Mouse (Mus musculus) heart, embryonic 11.5 days (tissue): ENCODE measurements around the gene Pyy. TPM values are rescaled to one million over a fixed set of nuclear protein-coding genes. Genes with fewer than 3 reads are reported as not detected.

ENCODE experiments used
- ATAC-seq: fragments of 200-750 bp; cut with Nextera tagmentation; replicated peaks from 2 replicates; pipeline ENCODE4 v1.8.0; 2017; ENCODE audit warnings: moderate library complexity; ENCODE audit not compliant: insufficient number of reproducible peaks, low FRiP score, low TSS enrichment
- H3K27ac ChIP-seq: fragments of 300-500 bp; sonication (generic); 2 replicates; pipeline ENCODE4 v1.5.1; 2014; ENCODE audit warnings: mild to moderate bottlenecking, low read depth, low read length
- H3K27me3 ChIP-seq: fragments of 300-500 bp; sonication (generic); 2 replicates; pipeline ENCODE4 v1.6.1; 2014; ENCODE audit warnings: mild to moderate bottlenecking, low read length, mixed read lengths; ENCODE audit not compliant: control insufficient read depth, insufficient read depth
- H3K36me3 ChIP-seq: fragments of 300-500 bp; sonication (generic); 2 replicates; pipeline ENCODE4 v1.6.1; 2014; ENCODE audit warnings: mild to moderate bottlenecking, low read length, moderate library complexity, mixed read lengths; ENCODE audit not compliant: control insufficient read depth, insufficient read depth
- H3K4me1 ChIP-seq: fragments of 300-500 bp; sonication (generic); 2 replicates; pipeline ENCODE4 v1.6.1; 2014; ENCODE audit warnings: low read length; ENCODE audit not compliant: control insufficient read depth, insufficient read depth
- H3K4me2 ChIP-seq: fragments of 300-500 bp; sonication (generic); 2 replicates; pipeline ENCODE4 v1.6.1; 2014; ENCODE audit warnings: mild to moderate bottlenecking, moderate library complexity
- H3K4me3 ChIP-seq: fragments of 300-500 bp; sonication (generic); 2 replicates; pipeline ENCODE4 v1.5.1; 2014; ENCODE audit warnings: low read depth, low read length
- H3K9ac ChIP-seq: fragments of 300-500 bp; sonication (generic); 2 replicates; pipeline ENCODE4 v1.6.1; 2014; ENCODE audit warnings: mild to moderate bottlenecking, low read depth, low read length, moderate library complexity
- H3K9me3 ChIP-seq: fragments of 300-500 bp; sonication (generic); replicated peaks from 2 replicates; pipeline ENCODE4 v1.6.1; 2016; ENCODE audit warnings: low read length; ENCODE audit not compliant: control insufficient read depth
- WGBS: fragments of 180-500 bp; shearing (Covaris S2); extraction: QIAGEN DNeasy Blood & Tissue Kit; methylation state at CpG from one replicate; pipeline ENCODE4 v1.1.7; 2014; ENCODE audit not compliant: insufficient replicate concordance; 5-methylcytosine and 5-hydroxymethylcytosine counted together
- polyA plus RNA-seq: library from polyadenylated mRNA; unstranded; fragments of >200 nt; fragmentation: Nextera tagmentation; extraction: Ambion mirVana; gene quantifications from 2 replicates; pipeline ENCODE4 v1.2.1, GENCODE M21; 2014

Pyy gene
- polyA plus RNA-seq, result 0.69 TPM in 1 of 2 replicates, not detected in the other

DNA sequence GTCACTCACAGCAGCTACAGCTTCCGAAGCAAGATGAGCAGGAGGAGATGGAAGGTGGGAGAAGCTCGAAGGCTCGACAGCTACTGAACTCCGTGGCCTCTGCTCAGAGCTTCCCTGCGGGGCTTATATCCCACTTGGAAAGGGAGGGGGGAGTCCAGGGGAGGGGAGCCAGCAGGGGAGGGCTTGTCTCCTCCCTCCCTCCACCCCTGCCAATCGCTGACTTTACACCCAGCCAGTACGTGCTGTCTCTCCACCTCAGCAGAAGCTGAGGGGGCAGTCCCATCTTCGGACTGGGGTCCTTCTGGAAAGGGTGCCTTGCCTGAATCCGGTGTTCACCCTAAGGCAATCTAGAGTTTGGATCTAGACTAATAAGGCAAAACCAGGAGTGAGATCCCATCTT, at the start of gene Pyy:
Gene Pyy, minus strand, starts transcription at position 101 of the 400 bp plus-strand sequence.
- no peak for ATAC-seq
- no peaks in the 10 kb centered on the region for H3K36me3 ChIP-seq
- 17% methylated on average over 9 of the region's 9 CpGs for WGBS
- H3K4me1 ChIP-seq, result peaks cover 7% of the 10 kb centered on the region
- no peak within 1 kb of the TSS for H3K9ac ChIP-seq
- peak within 1 kb of the TSS; percentile 39 for H3K4me2 ChIP-seq
- 0 out of 2 replicates have a peak within 1 kb of the TSS, but pooled peaks have one; percentile 8 for H3K4me3 ChIP-seq
- no peaks in the 10 kb centered on the region for H3K9me3 ChIP-seq
- H3K27ac ChIP-seq, result no peak within 1 kb of the TSS
- peaks cover 59% of the 10 kb centered on the region for H3K27me3 ChIP-seq

DNA sequence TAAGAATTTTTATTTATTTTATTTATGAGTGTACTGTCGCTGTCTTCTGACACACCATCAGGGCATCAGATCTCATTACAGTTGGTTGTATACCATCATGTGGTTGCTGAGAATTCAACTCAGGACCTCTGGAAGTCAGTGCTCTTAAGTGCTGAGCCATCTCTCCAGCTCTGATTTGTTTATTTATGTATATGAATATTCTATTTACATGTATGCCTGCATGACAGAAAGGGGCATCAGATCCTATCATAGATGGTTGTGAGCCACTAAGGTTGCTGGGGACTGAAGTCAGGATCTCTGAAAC, 49.1 kb upstream of the Pyy start:
- no peak overlapping the region for H3K9ac ChIP-seq
- no peak overlapping the region; the same call in 1 of the 2 replicates for H3K4me2 ChIP-seq
- no peaks in the 10 kb centered on the region for H3K9me3 ChIP-seq
- H3K4me1 ChIP-seq, result peaks cover 4% of the 10 kb centered on the region; the same call in 1 of the 2 replicates
- ATAC-seq, result no peak
- H3K36me3 ChIP-seq, result no peaks in the 10 kb centered on the region; the same call in 1 of the 2 replicates
- no peaks in the 10 kb centered on the region for H3K27me3 ChIP-seq
- 8% methylated on average over 1 of the region's 1 CpGs for WGBS
- H3K4me3 ChIP-seq, result no peak overlapping the region
- H3K27ac ChIP-seq, result no peak overlapping the region

DNA sequence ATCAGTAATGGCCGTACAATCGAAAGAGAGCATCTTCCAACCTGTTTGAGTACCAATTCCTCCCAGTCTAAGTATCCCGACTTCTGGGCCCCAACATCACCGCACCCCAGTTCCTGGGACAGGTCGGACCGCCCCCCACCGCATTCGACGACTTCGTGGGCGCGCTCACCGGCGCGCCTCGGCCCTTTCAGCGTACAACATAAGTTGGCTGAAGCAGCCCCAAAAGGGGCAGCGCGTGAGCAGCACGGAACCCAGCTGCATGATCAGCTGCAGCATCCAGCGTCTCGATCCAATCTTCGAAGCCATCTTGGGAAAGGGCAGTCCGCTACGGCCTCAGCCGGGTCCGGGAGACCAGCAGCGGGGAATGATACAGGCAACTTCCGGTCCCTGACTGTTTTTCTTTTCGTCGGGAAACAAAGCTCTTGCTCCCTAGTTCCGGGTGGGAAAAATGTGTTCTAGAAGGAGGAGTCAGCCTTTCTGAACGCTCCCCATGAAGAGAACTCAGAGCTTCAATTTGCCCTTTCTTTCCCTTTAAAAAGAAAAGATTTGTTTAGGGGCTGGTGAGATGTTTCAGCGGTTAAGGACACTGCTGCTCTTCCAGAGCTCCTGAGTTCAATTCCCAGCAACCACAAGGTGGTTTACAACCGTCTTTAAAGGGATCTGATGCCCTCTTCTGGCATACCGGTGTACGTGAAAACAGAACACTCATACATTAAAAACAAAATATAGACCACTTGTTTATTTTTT, 48.6 kb upstream of the Pyy start, which contains the start of gene Tmem101:
Gene Tmem101, minus strand, starts transcription at position 366 of the 747 bp plus-strand sequence.
- Histone ChIP-seq H3K27me3 (no peaks in the 10 kb centered on the region), H3K9me3 (no peaks in the 10 kb centered on the region), H3K27ac (0 out of 2 replicates have a peak within 1 kb of the TSS, but pooled peaks have one; percentile 62), H3K36me3 (no peaks in the 10 kb centered on the region), H3K9ac (peak within 1 kb of the TSS; percentile 84), H3K4me1 (peaks cover 4% of the 10 kb centered on the region; the same call in 1 of the 2 replicates), H3K4me2 (peak within 1 kb of the TSS; percentile 96), H3K4me3 (peak within 1 kb of the TSS; percentile 91)
- under 1% methylated on average over 37 of the region's 37 CpGs for WGBS
- peak; percentile 69 for ATAC-seq

DNA sequence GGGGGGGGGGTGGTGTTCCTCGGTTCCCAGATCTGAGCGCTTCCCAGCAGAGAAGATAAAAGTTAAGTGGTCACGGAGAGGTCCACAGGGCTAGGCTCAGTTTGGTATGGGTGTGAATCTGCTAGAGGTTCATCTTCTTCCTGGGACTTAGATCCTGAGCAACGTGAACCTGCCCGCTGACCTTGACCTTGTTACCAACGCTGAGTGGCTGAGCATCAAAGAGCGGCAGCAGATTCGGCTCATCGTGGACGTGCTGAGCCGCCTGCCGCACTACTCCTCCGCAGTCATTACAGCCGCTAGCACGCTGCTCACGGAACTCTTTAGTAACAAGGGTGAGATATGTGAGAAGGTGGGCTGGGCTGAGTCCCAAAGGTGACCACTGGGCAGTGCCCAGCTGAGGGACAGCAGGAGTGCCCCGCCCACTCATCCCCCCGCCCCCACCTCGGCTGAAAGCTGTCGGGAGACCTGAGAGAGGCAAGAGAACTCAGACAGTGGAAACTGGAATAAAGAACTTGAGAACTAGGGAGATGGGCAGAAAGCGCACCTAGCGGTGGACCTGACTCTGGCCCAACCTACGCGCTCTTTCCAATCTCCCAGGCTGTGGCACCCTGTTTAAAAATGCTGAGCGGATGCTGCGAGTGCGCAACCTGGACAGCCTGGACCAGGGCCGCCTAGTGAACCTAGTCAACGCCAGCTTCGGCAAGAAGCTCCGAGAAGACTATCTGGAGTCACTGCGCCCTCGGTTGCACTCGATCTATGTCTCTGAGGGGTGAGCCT, 39.8 kb upstream of the Pyy start:
- H3K4me2 ChIP-seq, result peak overlapping the region; percentile 61
- no peak for ATAC-seq
- H3K4me3 ChIP-seq, result peak overlapping the region; percentile 43
- peaks cover 22% of the 10 kb centered on the region for H3K4me1 ChIP-seq
- no peaks in the 10 kb centered on the region for H3K9me3 ChIP-seq
- H3K27me3 ChIP-seq, result peaks cover 64% of the 10 kb centered on the region
- no peaks in the 10 kb centered on the region for H3K36me3 ChIP-seq
- H3K27ac ChIP-seq, result no peak overlapping the region
- 12% methylated on average over 34 of the region's 34 CpGs for WGBS
- H3K9ac ChIP-seq, result no peak overlapping the region; the same call in 1 of the 2 replicates

DNA sequence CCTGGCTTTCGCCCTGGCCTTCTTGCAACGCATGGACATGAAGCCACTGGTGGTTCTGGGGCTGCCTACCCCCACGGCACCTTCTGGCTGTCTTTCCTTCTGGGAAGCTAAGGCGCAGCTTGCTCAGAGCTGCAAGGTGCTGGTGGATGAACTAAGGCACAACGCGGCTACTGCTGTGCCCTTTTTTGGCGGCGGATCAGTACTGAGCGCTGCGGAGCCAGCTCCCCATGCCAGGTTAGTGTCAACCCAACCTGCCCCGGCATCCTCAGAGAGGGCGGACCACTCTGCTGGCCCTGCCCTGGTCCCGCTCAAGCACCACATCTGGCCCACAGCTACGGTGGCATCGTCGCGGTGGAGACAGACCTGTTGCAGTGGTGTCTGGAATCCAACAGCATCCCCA, 38.9 kb upstream of the Pyy start:
- Histone ChIP-seq H3K36me3 (no peaks in the 10 kb centered on the region), H3K4me3 (peak overlapping the region; percentile 43), H3K9ac (no peak overlapping the region; the same call in 1 of the 2 replicates), H3K9me3 (no peaks in the 10 kb centered on the region), H3K27me3 (peaks cover 65% of the 10 kb centered on the region), H3K27ac (no peak overlapping the region), H3K4me1 (peaks cover 22% of the 10 kb centered on the region), H3K4me2 (peak overlapping the region; percentile 61)
- WGBS, result 11% methylated on average over 17 of the region's 17 CpGs
- ATAC-seq, result no peak

DNA sequence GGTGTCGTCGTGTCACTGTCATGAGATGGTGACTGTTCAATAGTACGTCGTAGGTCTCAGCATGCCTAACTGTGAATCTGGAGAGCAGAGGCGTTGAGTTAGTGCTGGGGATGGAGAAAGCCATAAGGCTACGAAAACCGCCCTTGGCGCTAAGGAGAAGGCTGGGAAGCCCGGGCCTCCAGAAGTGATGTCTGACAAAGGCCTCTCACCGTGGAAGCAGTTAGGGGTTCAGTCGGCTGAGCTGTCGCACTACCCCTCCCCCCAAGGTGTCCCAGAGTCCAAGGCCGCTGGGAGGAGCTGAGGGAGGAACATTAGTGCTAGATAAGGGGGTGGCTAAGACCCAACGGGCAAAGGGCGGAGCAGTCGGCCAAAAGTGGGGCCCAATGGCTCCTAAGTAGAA, 38.4 kb upstream of the Pyy start:
- Histone ChIP-seq H3K36me3 (no peaks in the 10 kb centered on the region), H3K27ac (no peak overlapping the region), H3K4me2 (peak overlapping the region; percentile 61), H3K9me3 (no peaks in the 10 kb centered on the region), H3K4me3 (peak overlapping the region; percentile 43), H3K4me1 (peaks cover 22% of the 10 kb centered on the region), H3K9ac (0 out of 2 replicates have a peak overlapping the region, but pooled peaks have one; percentile 3), H3K27me3 (peaks cover 65% of the 10 kb centered on the region)
- WGBS, result 4% methylated on average over 16 of the region's 16 CpGs
- no peak for ATAC-seq

DNA sequence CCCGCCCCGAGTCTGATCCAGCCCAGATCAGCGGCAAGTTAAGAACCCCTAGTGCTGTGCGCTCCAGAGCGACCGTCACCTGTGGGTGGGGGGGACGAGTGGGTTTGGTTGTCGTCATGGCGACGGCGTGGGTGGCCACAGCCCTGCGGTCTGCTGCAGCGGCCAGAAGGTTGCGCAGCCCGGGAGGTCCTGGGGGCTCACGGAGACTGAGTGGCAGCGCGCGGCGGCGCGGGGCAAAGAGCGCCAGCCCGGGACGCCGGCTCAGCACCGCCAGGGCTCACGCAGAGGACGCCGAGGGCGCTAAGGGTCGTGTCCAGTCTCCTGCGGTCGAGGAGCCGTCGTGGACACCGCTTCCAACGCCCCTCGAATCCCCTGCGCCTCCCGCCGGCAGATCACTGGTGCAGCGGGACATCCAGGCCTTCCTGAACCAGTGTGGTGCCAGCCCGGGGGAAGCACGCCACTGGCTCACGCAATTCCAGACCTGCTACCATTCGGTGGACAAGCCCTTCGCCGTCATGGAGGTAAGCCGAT, 37.9 kb upstream of the Pyy start, which contains the start of gene Nags:
Gene Nags, plus strand, starts transcription at position 43 of the 531 bp plus-strand sequence.
- Histone ChIP-seq H3K9me3 (no peaks in the 10 kb centered on the region), H3K27ac (no peak within 1 kb of the TSS), H3K27me3 (peaks cover 65% of the 10 kb centered on the region), H3K4me2 (peak within 1 kb of the TSS; percentile 61), H3K36me3 (no peaks in the 10 kb centered on the region), H3K4me1 (peaks cover 22% of the 10 kb centered on the region), H3K9ac (peak within 1 kb of the TSS; percentile 3; the same call in 1 of the 2 replicates), H3K4me3 (peak within 1 kb of the TSS; percentile 43)
- no peak for ATAC-seq
- 2% methylated on average over 50 of the region's 50 CpGs for WGBS

DNA sequence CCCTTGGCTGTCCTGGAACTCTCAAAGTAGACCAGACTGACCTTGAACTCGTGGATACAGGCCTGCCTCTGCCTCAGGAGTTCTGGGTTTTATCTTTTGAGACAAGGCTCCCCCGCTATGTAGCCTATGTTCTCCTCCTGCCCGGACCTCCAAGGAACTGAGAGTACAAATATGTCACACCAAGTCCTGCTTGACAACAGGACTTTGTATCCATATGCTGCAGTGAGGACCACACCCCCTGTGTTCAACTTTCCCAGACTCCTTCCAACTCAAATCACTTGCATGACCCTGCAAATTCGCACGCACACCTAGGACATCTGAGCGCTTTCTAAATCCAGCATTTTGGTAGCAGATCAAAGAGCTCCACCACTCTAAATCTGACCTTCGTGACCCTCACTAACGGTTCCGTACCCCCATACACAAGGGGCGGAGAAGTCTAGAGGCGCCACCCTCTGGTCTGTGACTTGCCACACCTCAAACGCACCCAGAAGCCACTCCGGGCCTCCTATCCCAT, 37.4 kb upstream of the Pyy start:
- 22% methylated on average over 13 of the region's 13 CpGs for WGBS
- peaks cover 22% of the 10 kb centered on the region for H3K4me1 ChIP-seq
- peak overlapping the region; percentile 43 for H3K4me3 ChIP-seq
- no peaks in the 10 kb centered on the region for H3K36me3 ChIP-seq
- H3K9ac ChIP-seq, result no peak overlapping the region
- H3K9me3 ChIP-seq, result no peaks in the 10 kb centered on the region
- peak overlapping the region; percentile 61 for H3K4me2 ChIP-seq
- no peak overlapping the region for H3K27ac ChIP-seq
- peaks cover 65% of the 10 kb centered on the region for H3K27me3 ChIP-seq
- ATAC-seq, result 0 out of 2 replicates have a peak, but pooled peaks have one; percentile 20
